14 mouse cellular contexts compared by ENCODE assay signal in genomic region chr3:100911498-100912213, GRCm38 (mm10). TPM values are rescaled to one million over a fixed set of nuclear protein-coding genes. Genes with fewer than 3 reads are reported as not detected.
DNase-seq lines count a peak whose midpoint lies in the region; ATAC-seq and TF ChIP-seq lines count a peak whose summit lies in the region.
"Had no signal": no experiment of that assay in that cellular context is flagged by ENCODE, and none has a peak within 500 bp of the region (broad histone marks: within the 10 kb centered on the region; RNA-seq: fewer than 3 reads in every experiment).

No protein-coding gene starts in this region.

- no peak overlapping the region for H3K9ac ChIP-seq in lung, embryonic 14.5 days
- no peak overlapping the region for H3K9ac ChIP-seq in embryonic facial prominence, embryonic 12.5 days
- no peak overlapping the region for H3K9ac ChIP-seq in neural tube, embryonic 14.5 days (replicated peaks; ENCODE audit: low read depth, low read length)
- H3K9ac ChIP-seq in heart, embryonic 12.5 days, result no peak overlapping the region
- H3K9ac ChIP-seq: heart, embryonic 15.5 days; liver, embryonic 15.5 days had no signal

- no peaks in the 10 kb centered on the region for H3K27me3 ChIP-seq in heart, embryonic 10.5 days (ENCODE audit: insufficient read depth, poor library complexity, severe bottlenecking)
- no peaks in the 10 kb centered on the region for H3K27me3 ChIP-seq in lung, embryonic 14.5 days (ENCODE audit: insufficient read depth, low read length)
- no peaks in the 10 kb centered on the region for H3K27me3 ChIP-seq in embryonic facial prominence, embryonic 12.5 days
- H3K27me3 ChIP-seq in neural tube, embryonic 14.5 days (ENCODE audit: control insufficient read depth, insufficient read depth, low read length), result no peaks in the 10 kb centered on the region
- H3K27me3 ChIP-seq in heart, embryonic 12.5 days (replicated peaks), result no peaks in the 10 kb centered on the region
- H3K27me3 ChIP-seq: heart, embryonic 15.5 days; liver, embryonic 15.5 days; Patski had no signal

- 0 out of 2 replicates have a peak overlapping the region, but pooled peaks have one; percentile 56 for H3K27ac ChIP-seq in heart, embryonic 10.5 days
- peak overlapping the region; percentile 2 for H3K27ac ChIP-seq in lung, embryonic 14.5 days (ENCODE audit: low read depth)
- no peak overlapping the region for H3K27ac ChIP-seq in embryonic facial prominence, embryonic 12.5 days
- H3K27ac ChIP-seq in neural tube, embryonic 14.5 days (ENCODE audit: low read depth, low read length), result no peak overlapping the region
- H3K27ac ChIP-seq in heart, embryonic 12.5 days (ENCODE audit: poor library complexity, severe bottlenecking), result no peak overlapping the region
- H3K27ac ChIP-seq: heart, embryonic 15.5 days; liver, embryonic 15.5 days had no signal

- TF ChIP-seq CTCF in lung, embryonic 14.5 days (IDR thresholded peaks at IDR 0.05; ENCODE audit: low read depth), result no peak

- H3K4me3 ChIP-seq in heart, embryonic 10.5 days, result no peak overlapping the region
- no peak overlapping the region for H3K4me3 ChIP-seq in lung, embryonic 14.5 days (ENCODE audit: low read depth, low read length)
- no peak overlapping the region for H3K4me3 ChIP-seq in embryonic facial prominence, embryonic 12.5 days
- no peak overlapping the region for H3K4me3 ChIP-seq in neural tube, embryonic 14.5 days (ENCODE audit: low read depth, low read length)
- no peak overlapping the region for H3K4me3 ChIP-seq in heart, embryonic 12.5 days
- H3K4me3 ChIP-seq: erythroblast, embryonic 14.5 days; heart, embryonic 15.5 days; liver, embryonic 15.5 days had no signal

- no peaks in the 10 kb centered on the region for H3K36me3 ChIP-seq in heart, embryonic 10.5 days
- H3K36me3 ChIP-seq in lung, embryonic 14.5 days (ENCODE audit: insufficient read depth), result no peaks in the 10 kb centered on the region
- H3K36me3 ChIP-seq in embryonic facial prominence, embryonic 12.5 days, result no peaks in the 10 kb centered on the region
- H3K36me3 ChIP-seq in neural tube, embryonic 14.5 days (ENCODE audit: control insufficient read depth, insufficient read depth, low read length), result no peaks in the 10 kb centered on the region
- H3K36me3 ChIP-seq in heart, embryonic 12.5 days, result no peaks in the 10 kb centered on the region
- H3K36me3 ChIP-seq: heart, embryonic 15.5 days; liver, embryonic 15.5 days had no signal

- H3K4me2 ChIP-seq in lung, embryonic 14.5 days, result no peak overlapping the region
- H3K4me2 ChIP-seq in embryonic facial prominence, embryonic 12.5 days (replicated peaks), result no peak overlapping the region
- no peak overlapping the region for H3K4me2 ChIP-seq in neural tube, embryonic 14.5 days (ENCODE audit: low read depth, low read length)
- H3K4me2 ChIP-seq in heart, embryonic 12.5 days, result no peak overlapping the region
- H3K4me2 ChIP-seq: heart, embryonic 15.5 days; liver, embryonic 15.5 days had no signal

- 65% methylated on average over 7 of the region's 7 CpGs for WGBS in heart, embryonic 10.5 days
- 45% methylated on average over 7 of the region's 7 CpGs for WGBS in lung, embryonic 14.5 days
- WGBS in embryonic facial prominence, embryonic 12.5 days, result 64% methylated on average over 7 of the region's 7 CpGs
- 74% methylated on average over 7 of the region's 7 CpGs for WGBS in neural tube, embryonic 14.5 days
- WGBS in heart, embryonic 12.5 days, result 56% methylated on average over 7 of the region's 7 CpGs

- no peak for DNase-seq in heart, embryonic 10.5 days (ENCODE audit: low spot score)
- DNase-seq in heart, adult 9 months (ENCODE audit: low spot score in 2 of 2), result no peak
- peak; percentile 45 for DNase-seq in lung, embryonic 14.5 days
- DNase-seq in lung, postnatal 14 days, result no peak
- no peak for DNase-seq in right cerebral cortex, postnatal 14 days
- DNase-seq: cerebellum, adult 9-10 months; kidney, adult 11 months had no signal

- no peaks in the 10 kb centered on the region for H3K9me3 ChIP-seq in heart, embryonic 10.5 days
- no peaks in the 10 kb centered on the region for H3K9me3 ChIP-seq in lung, embryonic 14.5 days (ENCODE audit: low read depth, low read length)
- H3K9me3 ChIP-seq in embryonic facial prominence, embryonic 12.5 days, result no peaks in the 10 kb centered on the region
- no peaks in the 10 kb centered on the region for H3K9me3 ChIP-seq in neural tube, embryonic 14.5 days (ENCODE audit: control insufficient read depth, low read length)
- H3K9me3 ChIP-seq in heart, embryonic 12.5 days (replicated peaks), result no peaks in the 10 kb centered on the region
- H3K9me3 ChIP-seq: heart, embryonic 15.5 days; liver, embryonic 15.5 days had no signal

- peak; percentile 47; the same call in 1 of the 2 replicates for ATAC-seq in lung, embryonic 14.5 days (ENCODE audit: insufficient read depth)
- ATAC-seq in embryonic facial prominence, embryonic 12.5 days (ENCODE audit: insufficient number of reproducible peaks, insufficient read depth, low FRiP score, low TSS enrichment), result peak; percentile 69; the same call in 1 of the 2 replicates
- peak; percentile 19; the same call in 1 of the 2 replicates for ATAC-seq in neural tube, embryonic 14.5 days (ENCODE audit: low read depth)
- ATAC-seq in heart, embryonic 12.5 days (ENCODE audit: insufficient number of reproducible peaks, low FRiP score), result no peak
- ATAC-seq: Patski had no signal

- H3K4me1 ChIP-seq in heart, embryonic 10.5 days, result peaks cover 17% of the 10 kb centered on the region
- H3K4me1 ChIP-seq in lung, embryonic 14.5 days (ENCODE audit: insufficient read depth), result no peaks in the 10 kb centered on the region
- H3K4me1 ChIP-seq in embryonic facial prominence, embryonic 12.5 days, result peaks cover 15% of the 10 kb centered on the region; the same call in 1 of the 2 replicates
- H3K4me1 ChIP-seq in neural tube, embryonic 14.5 days (ENCODE audit: control insufficient read depth, insufficient read depth, low read length), result no peaks in the 10 kb centered on the region
- peaks cover 19% of the 10 kb centered on the region for H3K4me1 ChIP-seq in heart, embryonic 12.5 days (replicated peaks)
- H3K4me1 ChIP-seq: liver, embryonic 15.5 days had no signal

RNA-seq across cellular contexts. Expression of gene Trim45, which starts 10.3 kb away (rescaled TPM):
- 5.1 and 5.6 TPM in 2 replicates for polyA plus RNA-seq in heart, embryonic 10.5 days (2016; fragmentation: Nextera tagmentation; extraction: Ambion mirVana)
- polyA plus RNA-seq in lung, embryonic 14.5 days (2014; fragmentation: Nextera tagmentation; extraction: Ambion mirVana), result 2.8 and 4.3 TPM in 2 replicates
- polyA plus RNA-seq in embryonic facial prominence, embryonic 12.5 days (2016; fragmentation: Nextera tagmentation; extraction: Ambion mirVana), result 7.8 and 8.5 TPM in 2 replicates
- polyA plus RNA-seq in neural tube, embryonic 14.5 days (2014; fragmentation: Nextera tagmentation; extraction: Ambion mirVana), result 3.8 and 4.9 TPM in 2 replicates
- 4.7 and 4.9 TPM in 2 replicates for polyA plus RNA-seq in heart, embryonic 12.5 days (2016; fragmentation: Nextera tagmentation; extraction: Ambion mirVana)

RNA-seq across cellular contexts. Expression of gene Ttf2, which starts 57.8 kb away (rescaled TPM):
- polyA plus RNA-seq in heart, embryonic 10.5 days (2016; fragmentation: Nextera tagmentation; extraction: Ambion mirVana), result 18.0 and 18.1 TPM in 2 replicates
- polyA plus RNA-seq in lung, embryonic 14.5 days (2014; fragmentation: Nextera tagmentation; extraction: Ambion mirVana), result 26.4 and 27.7 TPM in 2 replicates
- 20.8 and 20.9 TPM in 2 replicates for polyA plus RNA-seq in embryonic facial prominence, embryonic 12.5 days (2016; fragmentation: Nextera tagmentation; extraction: Ambion mirVana)
- polyA plus RNA-seq in neural tube, embryonic 14.5 days (2014; fragmentation: Nextera tagmentation; extraction: Ambion mirVana), result 3.3 and 4.3 TPM in 2 replicates
- 15.2 and 15.7 TPM in 2 replicates for polyA plus RNA-seq in heart, embryonic 12.5 days (2016; fragmentation: Nextera tagmentation; extraction: Ambion mirVana)

Comparison
In these comparisons a context has a peak if more than half of its experiments do, and no peak if none do; other contexts are left out.
1. H3K27ac ChIP-seq: peak in heart, embryonic 10.5 days (single experiment) and lung, embryonic 14.5 days (single experiment); none in embryonic facial prominence, embryonic 12.5 days (single experiment), neural tube, embryonic 14.5 days (single experiment) and heart, embryonic 12.5 days (single experiment).